ENCODE assay signal across 8 mouse cellular contexts in genomic region chr9:44326371-44327063, GRCm38 (mm10). TPM values are rescaled to one million over a fixed set of nuclear protein-coding genes. Genes with fewer than 3 reads are reported as not detected.
DNase-seq lines count a peak whose midpoint lies in the region; ATAC-seq and TF ChIP-seq lines count a peak whose summit lies in the region.

No protein-coding gene starts in this region.

- no peaks in the 10 kb centered on the region for H3K27me3 ChIP-seq in heart, embryonic 13.5 days (replicated peaks)
- H3K27me3 ChIP-seq in kidney, postnatal 0 days (ENCODE audit: insufficient read depth, low read length) = no peaks in the 10 kb centered on the region
- H3K27me3 ChIP-seq in liver, embryonic 11.5 days (replicated peaks; ENCODE audit: control insufficient read depth, insufficient read depth, low read length) = no peaks in the 10 kb centered on the region
- H3K27me3 ChIP-seq in splenic B cell, adult 2 months (ENCODE audit: control insufficient read depth, insufficient read depth, low read length, poor library complexity, severe bottlenecking) = no peaks in the 10 kb centered on the region

- peak overlapping the region; percentile 86 for H3K4me2 ChIP-seq in heart, embryonic 13.5 days
- H3K4me2 ChIP-seq in kidney, postnatal 0 days (ENCODE audit: low read length) = peak overlapping the region; percentile 80
- peak overlapping the region; percentile 68 for H3K4me2 ChIP-seq in liver, embryonic 11.5 days

- WGBS in heart, embryonic 13.5 days = under 1% methylated on average over 38 of the region's 38 CpGs
- under 1% methylated on average over 38 of the region's 38 CpGs for WGBS in kidney, postnatal 0 days
- under 1% methylated on average over 38 of the region's 38 CpGs for WGBS in liver, embryonic 11.5 days

- peaks cover 15% of the 10 kb centered on the region for H3K4me1 ChIP-seq in heart, embryonic 13.5 days
- H3K4me1 ChIP-seq in kidney, postnatal 0 days (replicated peaks; ENCODE audit: insufficient read depth, low read length) = peaks cover 8% of the 10 kb centered on the region; the same call in 1 of the 2 replicates
- peaks cover 9% of the 10 kb centered on the region for H3K4me1 ChIP-seq in liver, embryonic 11.5 days (replicated peaks; ENCODE audit: control insufficient read depth, insufficient read depth, low read length)

- peak overlapping the region; percentile 97 for H3K27ac ChIP-seq in heart, embryonic 13.5 days (replicated peaks)
- H3K27ac ChIP-seq in kidney, postnatal 0 days = peak overlapping the region; percentile 94
- H3K27ac ChIP-seq in liver, embryonic 11.5 days (ENCODE audit: low read depth, low read length) = peak overlapping the region; percentile 96

- no peaks in the 10 kb centered on the region for H3K9me3 ChIP-seq in heart, embryonic 13.5 days
- H3K9me3 ChIP-seq in kidney, postnatal 0 days (replicated peaks; ENCODE audit: low read length) = no peaks in the 10 kb centered on the region
- no peaks in the 10 kb centered on the region for H3K9me3 ChIP-seq in liver, embryonic 11.5 days (ENCODE audit: control insufficient read depth, low read length)

- ATAC-seq in CD4-positive, CD25-positive, alpha-beta regulatory T cell, adult 4 months = peak; percentile 97
- ATAC-seq in heart, embryonic 13.5 days (ENCODE audit: extremely low read depth, insufficient number of reproducible peaks, low FRiP score, low TSS enrichment) = peak; percentile 70
- ATAC-seq in kidney, postnatal 0 days (replicated peaks; ENCODE audit: low FRiP score, low read depth) = peak; percentile 94
- ATAC-seq in liver, embryonic 11.5 days (replicated peaks; ENCODE audit: low FRiP score) = peak; percentile 88

- peak overlapping the region; percentile 87 for H3K4me3 ChIP-seq in heart, embryonic 13.5 days
- peak overlapping the region; percentile 76 for H3K4me3 ChIP-seq in kidney, postnatal 0 days (replicated peaks; ENCODE audit: low read depth, low read length)
- peak overlapping the region; percentile 86 for H3K4me3 ChIP-seq in liver, embryonic 11.5 days (ENCODE audit: low read depth, low read length)

- H3K36me3 ChIP-seq in heart, embryonic 13.5 days = peaks cover 37% of the 10 kb centered on the region
- H3K36me3 ChIP-seq in kidney, postnatal 0 days (ENCODE audit: insufficient read depth, low read length) = 0 out of 2 replicates have a peak, but pooled peaks cover 13% of the 10 kb centered on the region
- H3K36me3 ChIP-seq in liver, embryonic 11.5 days (ENCODE audit: control insufficient read depth, insufficient read depth, low read length) = peaks cover 20% of the 10 kb centered on the region
- H3K36me3 ChIP-seq in splenic B cell, adult 2 months (ENCODE audit: control insufficient read depth, insufficient read depth, low read length, poor library complexity, severe bottlenecking) = no peaks in the 10 kb centered on the region

- peak overlapping the region; percentile 95 for H3K9ac ChIP-seq in heart, embryonic 13.5 days
- H3K9ac ChIP-seq in kidney, postnatal 0 days (ENCODE audit: low read depth, low read length) = peak overlapping the region; percentile 81
- H3K9ac ChIP-seq in liver, embryonic 11.5 days (ENCODE audit: low read depth, low read length) = peak overlapping the region; percentile 93

- peak; percentile 82 for DNase-seq in c-Kit-positive CD71-negative TER-119-negative erythroid progenitor cells, embryonic 14.5 days (ENCODE audit: low read depth)
- peak; percentile 80 for DNase-seq in fibroblast of lung, adult 2 months (ENCODE audit: low read depth)
- DNase-seq in kidney, postnatal 0 days (ENCODE audit: low spot score) = peak; percentile 95
- DNase-seq in liver, embryonic 11.5 days (ENCODE audit: low spot score) = peak; percentile 84
- DNase-seq in naive thymus-derived CD4-positive, alpha-beta T cell, adult 2 months (ENCODE audit: low read depth) = peak; percentile 91
- peak; percentile 86 for DNase-seq in splenic B cell, adult 2 months (ENCODE audit: low read depth, low spot score)

- no peak for TF ChIP-seq CTCF in kidney, postnatal 0 days (IDR thresholded peaks at IDR 0.05; ENCODE audit: low read depth)

RNA-seq across cellular contexts. Expression of gene Dpagt1, which starts 0.7 kb away (rescaled TPM):
- polyA plus RNA-seq in CD4-positive, CD25-positive, alpha-beta regulatory T cell, adult 4 months (2017; shearing (Covaris generic)) = 10 to 100 TPM; 15.7 to 16.0 TPM
- polyA plus RNA-seq in heart, embryonic 13.5 days (2015; fragmentation: Nextera tagmentation; extraction: Ambion mirVana) = 33.4 and 34.4 TPM in 2 replicates
- 32.2 and 33.6 TPM in 2 replicates for polyA plus RNA-seq in kidney, postnatal 0 days (2015; fragmentation: Nextera tagmentation; extraction: Ambion mirVana)
- polyA plus RNA-seq in liver, embryonic 11.5 days (2014; fragmentation: Nextera tagmentation; extraction: Ambion mirVana) = 39.5 and 41.9 TPM in 2 replicates

RNA-seq across cellular contexts. Expression of gene C2cd2l, which starts 6.4 kb away (rescaled TPM):
- 1 to 10 TPM; 3.2 to 3.6 TPM for polyA plus RNA-seq in CD4-positive, CD25-positive, alpha-beta regulatory T cell, adult 4 months (2017; shearing (Covaris generic))
- 7.1 TPM in 2 replicates for polyA plus RNA-seq in heart, embryonic 13.5 days (2015; fragmentation: Nextera tagmentation; extraction: Ambion mirVana)
- polyA plus RNA-seq in kidney, postnatal 0 days (2015; fragmentation: Nextera tagmentation; extraction: Ambion mirVana) = 11.6 and 13.0 TPM in 2 replicates
- 8.9 and 9.3 TPM in 2 replicates for polyA plus RNA-seq in liver, embryonic 11.5 days (2014; fragmentation: Nextera tagmentation; extraction: Ambion mirVana)

RNA-seq across cellular contexts. Expression of gene H2afx, which starts 8.0 kb away (rescaled TPM):
- polyA plus RNA-seq in CD4-positive, CD25-positive, alpha-beta regulatory T cell, adult 4 months (2017; shearing (Covaris generic)) = 10 to 100 TPM; 11.3 to 14.7 TPM
- 196 and 199 TPM in 2 replicates for polyA plus RNA-seq in heart, embryonic 13.5 days (2015; fragmentation: Nextera tagmentation; extraction: Ambion mirVana)
- 186 and 205 TPM in 2 replicates for polyA plus RNA-seq in kidney, postnatal 0 days (2015; fragmentation: Nextera tagmentation; extraction: Ambion mirVana)
- 250 TPM in 2 replicates for polyA plus RNA-seq in liver, embryonic 11.5 days (2014; fragmentation: Nextera tagmentation; extraction: Ambion mirVana)

RNA-seq across cellular contexts. Expression of gene Hmbs, which starts 17.5 kb away (rescaled TPM):
- polyA plus RNA-seq in CD4-positive, CD25-positive, alpha-beta regulatory T cell, adult 4 months (2017; shearing (Covaris generic)) = 10 to 100 TPM; 23.7 to 24.0 TPM
- 135 and 149 TPM in 2 replicates for polyA plus RNA-seq in heart, embryonic 13.5 days (2015; fragmentation: Nextera tagmentation; extraction: Ambion mirVana)
- 88.2 and 95.8 TPM in 2 replicates for polyA plus RNA-seq in kidney, postnatal 0 days (2015; fragmentation: Nextera tagmentation; extraction: Ambion mirVana)
- polyA plus RNA-seq in liver, embryonic 11.5 days (2014; fragmentation: Nextera tagmentation; extraction: Ambion mirVana) = 879 and 949 TPM in 2 replicates

RNA-seq across cellular contexts. Expression of gene Hinfp, which starts 21.0 kb away (rescaled TPM):
- polyA plus RNA-seq in CD4-positive, CD25-positive, alpha-beta regulatory T cell, adult 4 months (2017; shearing (Covaris generic)) = 10 to 100 TPM; 20.0 to 23.4 TPM
- 14.9 and 16.0 TPM in 2 replicates for polyA plus RNA-seq in heart, embryonic 13.5 days (2015; fragmentation: Nextera tagmentation; extraction: Ambion mirVana)
- polyA plus RNA-seq in kidney, postnatal 0 days (2015; fragmentation: Nextera tagmentation; extraction: Ambion mirVana) = 14.9 and 18.5 TPM in 2 replicates
- polyA plus RNA-seq in liver, embryonic 11.5 days (2014; fragmentation: Nextera tagmentation; extraction: Ambion mirVana) = 19.3 and 20.2 TPM in 2 replicates

Comparison
In these comparisons a context has a peak if more than half of its experiments do, and no peak if none do; other contexts are left out.
1. Peak in every context shown above with its lines: DNase-seq, ATAC-seq, H3K4me3 ChIP-seq and H3K27ac ChIP-seq.
2. RNA of gene H2afx, which starts 8.0 kb away (polyA plus RNA-seq): 250 TPM in liver, embryonic 11.5 days, 196 to 199 TPM in heart, embryonic 13.5 days and 186 to 205 TPM in kidney, postnatal 0 days; 11.3 to 14.7 TPM in CD4-positive, CD25-positive, alpha-beta regulatory T cell, adult 4 months; every median in the first group is over 10 times any median in the second.